Mouse (Mus musculus) adrenal gland, adult (tissue): ENCODE results near the gene Amotl1.

Experiments used
- DNase-seq, 2 experiments: peaks; one replicate each; pipeline ENCODE4 v3.0.0; 2022 to 2023; ENCODE audit warnings: low spot score in 1 of 2; ENCODE audit not compliant: inconsistent age in 2 of 2

The Amotl1 gene

DNA sequence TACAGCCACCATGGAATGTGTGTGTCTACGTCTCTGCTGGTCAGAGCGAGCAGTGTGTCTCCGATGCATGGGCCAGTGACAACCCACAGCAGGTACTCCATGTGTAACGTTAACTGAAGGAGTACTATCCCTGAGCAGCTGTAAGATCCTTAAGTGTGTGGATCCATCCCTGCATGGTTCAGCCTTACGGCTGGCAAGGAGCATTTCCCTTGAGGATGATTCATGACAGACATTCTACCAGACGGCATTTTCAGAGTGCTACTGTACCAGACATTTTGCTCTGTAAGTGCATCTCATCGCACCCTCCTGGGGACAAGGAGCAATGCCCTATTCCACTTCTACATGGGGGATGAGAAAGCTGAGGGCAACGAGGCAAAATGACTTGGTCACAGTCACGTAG is 84.9 kb downstream of the Amotl1 start:
- no peak for DNase-seq

DNA sequence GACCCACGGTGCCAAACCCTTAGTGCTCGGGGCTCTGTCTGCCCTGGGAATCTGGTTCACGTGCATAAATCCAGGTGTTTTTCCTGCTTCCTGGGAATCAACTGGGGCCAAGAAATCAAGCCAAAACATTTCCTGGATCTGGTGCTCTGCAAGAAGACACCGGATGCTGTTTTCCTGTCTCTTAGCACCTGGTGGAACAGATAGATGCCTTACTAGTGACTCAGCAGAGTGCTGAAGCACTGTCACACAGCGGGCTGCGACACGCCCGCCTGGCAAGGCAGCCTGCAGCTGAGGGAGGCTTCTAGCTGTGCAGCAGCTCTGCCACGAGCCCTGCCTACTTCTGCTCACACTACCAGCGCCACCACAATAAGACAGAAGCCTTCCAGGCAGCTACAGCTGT is 85.4 kb downstream of the Amotl1 start:
- peak; percentile 21 to 37 for DNase-seq

DNA sequence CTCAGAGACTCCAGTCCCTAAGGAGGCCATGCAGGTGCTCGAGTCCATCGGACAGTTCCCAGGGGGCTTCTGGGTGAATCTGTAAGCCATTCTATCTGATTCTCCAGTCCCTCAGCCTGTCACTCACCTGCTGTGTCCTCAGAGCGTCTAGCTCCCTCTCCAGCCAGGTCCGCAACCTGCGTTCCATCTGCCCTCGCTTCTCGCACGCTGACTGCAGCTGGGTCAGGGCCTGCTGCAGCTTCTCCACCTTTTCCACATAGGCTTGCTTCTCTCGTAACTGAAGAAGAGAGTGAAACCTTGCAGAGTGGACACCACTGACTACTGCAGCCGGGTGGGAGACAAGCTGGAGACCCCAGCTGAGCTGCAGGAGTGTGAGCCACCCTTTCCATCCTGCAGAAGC is 86.5 kb downstream of the Amotl1 start:
- DNase-seq, result no peak

DNA sequence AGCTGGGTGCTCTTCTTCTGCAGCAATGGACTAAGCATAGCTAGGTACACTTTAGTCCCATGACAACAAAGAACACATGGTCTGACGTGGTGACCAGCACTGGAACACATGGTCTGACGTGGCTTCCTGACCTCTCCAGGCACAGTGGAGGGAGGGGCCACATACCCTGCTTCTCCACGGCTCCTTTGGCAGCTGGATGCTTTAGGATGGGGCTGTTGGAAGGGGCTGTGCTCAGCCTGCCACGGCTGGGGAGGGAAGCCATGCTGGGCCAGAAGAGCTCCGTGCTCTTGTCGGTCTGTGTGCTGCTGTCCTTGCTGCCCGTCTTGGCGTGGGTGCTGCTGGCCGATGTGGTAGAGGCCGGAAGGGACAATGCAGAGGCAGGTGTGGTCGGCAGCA is 96.5 kb downstream of the Amotl1 start:
- no peak for DNase-seq

DNA sequence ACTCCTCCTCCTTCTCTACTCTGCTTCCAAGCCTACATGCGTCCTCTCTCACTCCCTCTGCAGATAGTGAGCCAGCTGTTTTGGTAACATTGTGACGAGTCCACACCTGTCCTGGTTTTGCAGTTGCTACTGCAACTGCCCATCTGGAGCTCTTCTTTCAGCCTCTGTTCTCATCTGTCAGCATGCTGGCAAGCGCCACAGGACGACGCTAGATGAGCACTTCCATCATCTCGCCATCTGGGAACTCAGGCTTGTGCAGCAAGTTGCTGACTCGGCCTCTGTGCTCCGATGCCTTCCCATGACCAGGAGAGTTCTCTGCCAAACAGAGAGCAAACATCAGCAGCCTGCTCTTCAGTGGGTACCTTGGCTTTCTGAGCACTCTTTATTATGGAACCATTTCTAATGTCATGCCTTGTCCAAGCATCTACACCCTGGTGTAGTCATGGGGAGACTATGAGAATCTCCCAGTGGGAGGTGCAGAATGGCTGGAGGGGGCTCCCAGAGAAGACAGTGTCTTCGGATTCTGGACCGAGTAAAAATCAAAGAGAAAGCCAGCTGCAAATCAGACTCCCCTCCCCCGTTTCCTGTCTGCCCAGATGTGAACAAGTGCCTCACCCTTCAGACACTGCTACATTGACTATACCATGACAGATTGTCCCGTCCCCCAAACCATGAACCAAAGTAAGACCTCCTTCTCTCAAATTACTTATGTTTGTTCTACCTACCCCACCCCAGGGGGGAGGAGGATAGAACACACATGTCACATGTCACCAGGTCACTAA is 97.1 kb downstream of the Amotl1 start:
- no peak for DNase-seq

DNA sequence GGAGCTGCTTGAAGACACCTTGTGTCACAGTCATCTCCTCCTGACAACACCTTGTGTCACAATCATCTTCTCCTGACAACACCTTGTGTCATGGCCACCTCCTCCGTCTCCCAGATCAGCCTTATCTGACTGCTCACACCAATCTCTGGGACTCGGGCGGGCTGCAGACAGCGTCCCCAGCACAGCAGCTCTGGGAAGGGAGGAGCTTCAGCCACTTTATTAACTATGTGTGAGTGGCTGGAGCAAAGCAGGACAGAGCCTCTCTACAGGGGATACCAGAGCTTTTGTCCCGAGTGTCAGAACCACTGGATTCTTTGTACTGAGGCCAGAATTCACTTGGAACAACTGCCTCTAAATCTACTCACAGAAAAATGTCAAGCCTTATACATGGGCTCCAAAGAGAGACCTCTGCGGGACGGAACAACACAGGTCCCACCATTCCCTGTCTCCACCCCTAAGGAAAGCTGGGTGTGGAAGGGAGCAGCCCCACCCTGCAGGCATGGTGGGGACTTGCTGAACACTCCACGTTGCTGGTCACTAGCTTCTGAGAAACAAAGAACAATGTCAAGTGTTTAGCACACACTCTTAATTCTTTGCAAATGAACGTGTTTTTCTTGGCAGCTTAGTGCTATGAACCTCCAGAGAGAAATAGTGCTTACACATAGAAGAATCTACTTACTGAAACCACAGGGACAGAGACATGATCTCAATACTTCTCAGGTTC is 100.7 kb downstream of the Amotl1 start:
- no peak for DNase-seq

DNA sequence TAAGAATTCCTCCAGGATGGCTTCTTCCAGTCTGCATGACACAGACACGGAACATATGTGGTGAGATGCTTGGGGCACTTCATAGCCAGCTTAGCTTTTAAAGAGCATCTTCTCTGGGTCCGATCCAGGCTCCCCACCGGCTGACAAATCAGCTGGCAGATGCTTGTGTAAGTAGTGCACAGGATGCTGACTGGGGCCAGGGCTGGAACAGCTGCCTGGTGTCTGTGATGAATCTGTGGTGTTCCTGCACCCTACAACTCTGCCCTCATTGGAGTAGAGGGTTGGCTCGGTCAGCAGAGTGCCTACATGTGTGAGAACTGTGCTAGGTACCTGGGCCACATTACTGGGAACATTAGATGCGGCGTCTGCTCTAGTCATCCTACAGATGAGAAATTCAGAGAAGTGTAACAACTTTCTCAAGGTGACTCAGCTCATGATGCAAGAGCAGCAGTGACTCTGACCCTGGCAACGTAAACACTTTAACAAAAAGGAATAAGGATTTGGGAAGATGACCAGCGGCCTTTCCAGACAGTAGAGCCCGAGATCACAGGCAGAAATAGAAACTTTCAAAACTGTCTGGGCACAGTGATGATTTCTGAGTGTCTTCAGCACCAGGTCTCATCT is 109.9 kb downstream of the Amotl1 start:
- DNase-seq, result peak in 1 of 2 experiments; percentile 40

DNA sequence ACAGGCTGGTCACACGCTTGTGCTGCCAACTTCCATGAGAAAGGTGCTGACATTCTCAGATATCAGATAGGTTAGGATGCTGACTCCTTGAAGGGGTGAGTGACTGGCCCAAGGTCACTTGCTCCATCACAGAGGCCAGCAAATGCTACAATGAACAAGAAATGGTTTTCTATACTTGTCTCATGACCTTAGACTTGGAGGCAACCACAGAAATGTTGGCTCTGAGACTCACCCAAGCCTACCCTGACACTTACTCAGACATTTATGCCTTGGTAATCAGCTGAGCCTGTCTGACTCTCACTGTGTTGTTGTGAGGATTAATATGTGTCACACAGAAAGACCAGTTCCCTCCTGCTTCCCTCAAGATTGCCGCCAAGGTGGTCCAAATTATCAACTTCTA is 111.2 kb downstream of the Amotl1 start:
- DNase-seq, result no peak

DNA sequence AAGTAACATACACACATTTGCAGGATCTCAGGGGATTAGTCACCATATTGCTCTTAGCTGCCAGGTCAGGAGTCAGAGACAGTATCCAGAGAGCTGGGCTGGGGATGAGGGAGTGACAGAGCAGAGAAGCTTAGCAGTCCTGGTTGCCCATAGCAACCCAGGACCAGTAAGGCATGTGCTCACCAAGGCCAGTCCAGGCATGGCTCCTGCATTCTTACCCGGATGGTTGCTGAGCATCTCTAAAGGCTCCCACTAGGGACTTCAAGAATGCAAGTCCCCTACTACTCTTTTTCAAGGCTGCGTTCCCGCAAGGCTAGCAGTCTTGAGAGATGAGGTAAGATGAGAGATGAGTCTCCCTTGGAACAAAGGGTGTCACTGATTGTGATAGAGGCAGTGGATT is 112.6 kb downstream of the Amotl1 start:
- DNase-seq, result no peak

DNA sequence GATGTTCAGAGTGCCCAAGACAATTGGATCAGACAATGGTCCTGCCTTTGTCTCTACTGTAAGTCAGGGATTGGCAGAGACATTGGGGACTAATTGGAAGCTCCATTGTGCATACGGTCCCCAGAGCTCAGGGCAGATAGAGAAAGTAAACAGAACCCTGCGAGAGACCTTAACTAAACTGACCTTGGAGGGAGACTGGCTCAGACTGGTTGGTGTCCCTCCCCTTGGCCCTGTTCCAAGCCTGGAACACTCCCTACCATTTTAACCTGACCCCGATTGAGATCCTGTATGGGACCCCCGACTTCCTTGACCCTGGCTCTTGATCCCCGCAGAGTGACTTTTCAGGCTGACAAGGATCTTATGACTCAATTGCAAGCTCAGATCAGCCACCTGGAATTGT is 114.9 kb downstream of the Amotl1 start:
- DNase-seq, result peak in 1 of 2 experiments; percentile 34

DNA sequence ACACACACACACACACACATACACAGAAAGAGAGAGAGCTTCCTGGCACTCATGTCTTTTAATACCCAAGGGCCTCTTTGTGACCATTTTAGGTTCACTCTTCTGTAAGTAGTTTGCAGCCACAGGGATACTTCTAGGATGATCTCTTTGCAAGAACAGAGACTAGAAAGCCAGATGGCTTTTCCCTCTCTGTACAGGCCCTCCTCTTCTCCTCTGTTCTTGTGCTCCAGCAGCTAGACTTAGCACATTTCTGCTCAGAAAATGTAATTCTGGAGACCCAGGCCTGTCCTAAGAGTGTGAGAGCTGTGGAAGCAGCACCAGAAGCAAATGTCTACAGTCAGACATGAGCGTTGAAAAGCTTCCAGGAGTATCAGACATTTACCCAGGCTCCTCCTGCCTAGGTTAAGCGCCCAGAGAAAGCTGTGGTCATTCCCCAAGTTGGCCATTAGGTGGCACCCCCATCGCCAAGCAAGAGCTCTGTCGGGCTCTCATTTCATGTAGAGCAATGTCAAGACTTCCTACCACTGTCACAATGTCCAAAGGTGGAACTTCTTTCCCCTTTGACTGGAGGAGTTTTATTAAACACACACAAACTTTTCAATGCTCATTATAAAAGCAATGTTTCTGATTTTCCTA is 121.3 kb downstream of the Amotl1 start:
- peak; percentile 81 to 92 for DNase-seq

DNA sequence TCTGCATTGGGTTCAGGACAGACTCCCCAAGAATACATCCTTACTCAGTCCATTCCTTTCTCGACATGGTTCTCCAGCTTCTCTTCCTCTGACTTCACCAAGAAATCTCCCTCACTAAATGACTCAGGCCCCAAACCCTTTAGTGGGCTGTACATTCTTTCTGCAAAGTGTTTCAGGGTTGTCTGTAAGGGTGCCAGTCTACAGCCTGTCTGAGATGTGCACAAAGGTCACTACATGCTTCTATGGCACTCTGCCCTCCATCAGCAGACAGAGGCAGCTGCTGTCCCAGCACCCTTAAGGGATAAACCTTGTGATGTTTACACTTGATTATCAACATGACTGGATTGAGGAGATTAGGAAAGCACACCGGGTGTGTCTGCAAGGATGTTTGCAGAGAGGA is 123.2 kb downstream of the Amotl1 start:
- DNase-seq, result no peak

DNA sequence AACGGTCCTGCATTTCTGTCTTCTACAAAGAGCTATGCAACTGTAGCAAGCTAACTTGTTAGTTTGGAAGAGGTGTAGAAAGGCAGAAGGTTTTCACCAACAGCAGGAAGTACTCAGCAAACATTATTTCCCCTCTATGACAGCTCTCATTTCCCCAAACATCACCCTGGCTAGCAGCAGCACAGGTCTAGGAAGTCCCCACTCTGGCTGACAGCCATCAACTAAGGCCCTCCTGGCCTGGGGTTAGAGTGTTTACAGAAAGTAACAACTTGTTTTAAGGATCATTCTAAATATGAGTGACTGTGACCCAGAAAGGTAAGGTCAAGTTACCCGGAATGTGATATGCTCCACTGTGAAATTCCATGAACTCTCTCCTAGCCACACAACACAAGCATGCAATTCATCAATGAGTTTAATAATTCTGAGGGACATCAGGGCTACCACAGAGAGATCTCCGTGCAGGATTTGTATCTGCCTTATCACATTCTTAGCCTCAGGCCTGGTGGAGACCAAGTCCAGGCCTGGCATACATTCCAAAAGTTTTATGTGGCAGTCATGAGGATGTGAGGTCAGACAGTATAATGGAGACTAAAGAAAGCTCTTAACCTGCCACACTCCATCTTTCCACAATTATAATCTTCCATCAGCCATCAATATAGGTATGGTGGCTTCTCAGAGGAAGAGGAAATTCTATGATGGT is 123.7 kb downstream of the Amotl1 start:
- DNase-seq, result no peak

DNA sequence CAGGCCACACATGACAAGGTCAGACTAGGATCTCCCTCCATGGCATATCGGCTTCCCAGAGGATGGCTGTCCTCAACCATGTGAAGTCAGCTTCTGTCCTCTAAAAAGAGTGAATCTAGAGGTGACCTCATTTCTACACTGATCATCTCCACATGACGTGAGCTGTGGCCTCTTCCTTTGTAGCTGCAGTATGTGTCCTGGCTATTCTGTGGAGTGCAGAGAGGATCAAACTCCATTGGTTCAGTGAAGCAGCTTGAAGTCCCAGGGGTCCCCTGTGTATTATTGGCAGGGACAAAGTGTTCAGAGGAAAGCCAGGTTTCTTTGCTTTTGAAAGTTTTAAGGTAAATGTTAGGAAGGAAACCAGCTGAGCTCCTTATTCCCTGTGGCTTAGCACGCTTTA is 126.8 kb downstream of the Amotl1 start:
- DNase-seq, result no peak

DNA sequence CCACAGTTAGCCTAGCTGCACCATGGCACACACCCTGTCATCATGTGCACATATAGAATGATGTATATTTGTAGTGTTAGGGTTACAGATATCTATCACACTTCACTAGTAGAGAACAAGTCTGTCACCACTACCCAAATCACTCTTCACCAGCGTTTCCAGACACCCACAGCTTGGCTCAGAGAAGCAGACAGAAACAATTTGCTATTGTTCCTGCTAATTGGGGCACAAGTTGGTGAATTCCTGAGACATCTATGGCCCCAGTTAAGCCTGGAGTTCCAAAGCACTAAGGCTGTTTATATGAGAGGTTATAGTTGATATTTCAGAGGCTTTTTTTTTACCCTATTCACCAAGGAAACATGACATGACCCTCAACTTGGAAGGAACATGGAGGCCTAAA is 127.6 kb downstream of the Amotl1 start:
- no peak for DNase-seq

DNA sequence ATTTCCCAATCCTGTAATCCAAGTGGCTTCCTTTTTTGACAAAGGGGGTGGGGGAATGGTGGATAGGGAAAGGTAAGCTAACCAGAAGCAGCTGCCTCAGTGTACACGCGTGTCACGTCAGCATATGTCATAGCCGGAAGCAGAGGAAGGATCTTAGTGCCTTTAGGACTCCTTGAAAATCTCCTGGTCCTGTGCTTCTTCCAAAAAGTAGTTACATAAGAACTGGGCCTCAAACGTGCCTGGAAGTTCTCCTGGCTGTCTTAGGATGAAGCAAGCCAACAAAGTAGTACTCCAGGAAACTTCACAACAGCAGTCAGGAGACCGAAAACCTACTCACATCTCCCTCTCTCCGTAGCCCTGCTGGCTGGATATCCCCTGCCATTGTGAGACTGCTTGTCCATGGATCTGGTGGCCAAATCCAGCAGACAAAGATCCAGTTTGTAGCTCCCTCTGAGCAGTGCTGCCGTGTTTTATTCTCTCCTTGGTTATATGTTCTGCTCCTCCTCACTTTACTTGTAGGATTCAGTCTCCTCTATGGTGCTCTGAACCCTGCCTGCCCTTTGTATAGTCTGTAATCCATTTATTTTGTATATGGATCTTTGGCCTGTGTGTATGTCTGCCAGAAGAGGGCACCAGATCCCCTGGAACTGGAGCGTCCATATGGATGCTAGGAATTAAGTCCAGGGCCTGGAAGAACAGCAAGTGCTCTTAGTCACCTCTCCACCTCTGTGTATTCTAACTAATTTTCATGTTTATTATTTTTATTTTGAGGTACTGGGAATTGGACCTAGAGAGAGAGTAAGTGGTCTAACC is 132.0 kb downstream of the Amotl1 start:
- DNase-seq, result peak in 1 of 2 experiments; percentile 63

DNA sequence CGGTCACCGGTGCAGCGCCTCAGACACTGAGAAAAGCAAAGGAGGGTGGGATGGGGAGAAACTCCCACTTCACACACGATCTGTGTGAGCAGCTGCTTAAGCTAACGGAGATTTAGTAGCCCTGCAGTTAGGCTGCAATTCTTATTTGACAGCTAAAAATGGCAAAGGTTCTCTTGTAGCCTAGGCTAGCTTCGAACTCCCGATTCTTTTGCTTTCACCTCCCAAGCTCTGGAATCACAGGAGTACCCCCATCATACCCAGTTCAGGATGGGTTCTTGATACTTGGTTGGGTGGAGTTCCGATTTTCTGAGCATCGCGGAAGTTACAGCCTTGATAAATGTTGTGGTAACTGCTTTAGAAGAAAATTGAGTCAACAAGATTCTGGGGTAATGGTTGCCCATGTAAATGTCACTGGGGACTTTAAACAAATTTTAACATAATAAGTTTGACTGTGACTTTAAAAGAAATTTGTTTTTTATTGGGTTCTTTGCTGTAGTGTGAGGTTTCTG is 143.9 kb downstream of the Amotl1 start:
- DNase-seq, result no peak

DNA sequence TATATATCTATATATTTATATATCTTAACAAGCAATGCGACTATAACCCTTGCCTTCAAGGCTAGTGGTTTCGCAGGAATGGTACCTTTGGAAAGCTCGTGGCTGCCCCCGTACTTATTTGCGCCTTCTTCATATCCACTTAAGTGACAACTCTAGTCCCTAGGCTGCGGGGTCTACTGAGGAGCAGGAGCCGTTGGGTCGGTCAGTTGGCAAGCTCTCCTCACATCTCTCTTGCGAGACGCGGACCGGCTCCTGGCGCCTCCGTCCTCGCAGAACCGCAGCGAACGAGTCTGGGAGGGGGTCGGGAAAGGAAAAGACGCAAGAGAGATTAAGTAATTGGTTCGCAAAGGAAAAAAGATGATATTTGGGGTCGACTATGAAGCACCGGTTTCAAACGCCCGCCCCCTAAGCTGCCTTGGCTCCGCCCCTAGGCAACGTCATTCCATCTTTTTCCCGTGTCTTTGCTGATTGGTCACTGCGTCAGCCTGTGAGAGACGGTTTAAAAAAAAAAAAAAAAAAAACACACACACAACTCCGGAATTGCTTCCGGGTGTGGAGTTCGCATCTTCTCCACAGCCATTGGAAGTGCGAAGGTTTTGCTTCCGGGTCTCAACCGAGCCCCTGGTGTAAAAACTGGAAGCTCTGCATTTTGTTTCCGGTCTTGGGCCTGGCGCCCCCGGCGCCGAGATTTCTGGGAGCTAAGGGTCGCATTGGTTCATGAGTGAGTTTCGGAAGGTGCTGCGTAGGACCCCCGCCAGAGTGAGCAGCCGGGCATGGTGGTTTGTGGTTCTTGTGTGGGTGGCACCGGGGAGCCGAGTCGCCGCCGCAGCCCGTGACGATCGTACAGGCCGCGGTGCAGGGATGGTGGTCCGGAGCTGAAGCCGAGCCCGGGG is 144.6 kb downstream of the Amotl1 start, which contains the start of the genes Kdm4d and Cwc15:
Gene Kdm4d, minus strand, starts transcription at position 460 of the 893 bp plus-strand sequence.
Gene Cwc15, plus strand, starts transcription at position 595 of the 893 bp plus-strand sequence.
- peak; percentile 94 to 97 for DNase-seq
